Mouse (Mus musculus) midbrain, embryonic 10.5 days (tissue): ENCODE results near the gene Ms4a18. TPM values are rescaled to one million over a fixed set of nuclear protein-coding genes. Genes with fewer than 3 reads are reported as not detected.
A peak's percentile ranks its signal among the peaks of the same experiment; 100 is the strongest.
"Not testable (repeated sequence)": the region's sequence is repeated elsewhere in the genome, so short reads cannot be mapped to it uniquely, and the experiment has no call there.

Source experiments
- DNase-seq: peaks from one replicate; pipeline ENCODE4 v3.0.0-alpha.2; 2017; ENCODE audit warnings: low spot score
- H3K27ac ChIP-seq: fragments of 300-500 bp; sonication (generic); replicated peaks from 2 replicates; pipeline ENCODE4 v1.5.1; 2016; ENCODE audit warnings: mild to moderate bottlenecking
- H3K27me3 ChIP-seq: fragments of 300-500 bp; sonication (generic); 2 replicates; pipeline ENCODE4 v1.6.1; 2016; ENCODE audit warnings: low read depth, mild to moderate bottlenecking; ENCODE audit not compliant: poor library complexity, severe bottlenecking
- H3K36me3 ChIP-seq: fragments of 300-500 bp; sonication (generic); 2 replicates; pipeline ENCODE4 v1.6.1; 2016; ENCODE audit warnings: mild to moderate bottlenecking, moderate library complexity
- H3K4me1 ChIP-seq: fragments of 300-500 bp; sonication (generic); 2 replicates; pipeline ENCODE4 v1.6.1; 2016
- H3K4me3 ChIP-seq: fragments of 300-500 bp; sonication (generic); 2 replicates; pipeline ENCODE4 v1.5.1; 2016; ENCODE audit warnings: mild to moderate bottlenecking, moderate library complexity
- H3K9me3 ChIP-seq: fragments of 300-500 bp; sonication (generic); replicated peaks from 2 replicates; pipeline ENCODE4 v1.6.1; 2016; ENCODE audit warnings: mild to moderate bottlenecking
- WGBS: fragments of 180-500 bp; shearing (Covaris S2); methylation state at CpG from one replicate; pipeline ENCODE4 v1.1.7; 2016; 5-methylcytosine and 5-hydroxymethylcytosine counted together
- polyA plus RNA-seq: library from polyadenylated mRNA; unstranded; fragments of >200 nt; fragmentation: Nextera tagmentation; extraction: Ambion mirVana; gene quantifications from 2 replicates; pipeline ENCODE4 v1.2.1, GENCODE M21; 2016

The Ms4a18 gene
- polyA plus RNA-seq, result not detected in 2 replicates

GRCm38 (mm10) chr19:11017891-11018290 lies at the start of gene Ms4a18:
Gene Ms4a18 (minus strand): TSS chr19:11018031.
- H3K4me3 ChIP-seq, result no peak within 1 kb of the TSS
- H3K27ac ChIP-seq, result no peak within 1 kb of the TSS
- H3K4me1 ChIP-seq, result no peaks in the 10 kb centered on the region
- DNase-seq, result no peak
- no peaks in the 10 kb centered on the region for H3K36me3 ChIP-seq
- no peaks in the 10 kb centered on the region for H3K9me3 ChIP-seq
- no peaks in the 10 kb centered on the region for H3K27me3 ChIP-seq
- WGBS, result 94% methylated on average over 3 of the region's 3 CpGs

DNA sequence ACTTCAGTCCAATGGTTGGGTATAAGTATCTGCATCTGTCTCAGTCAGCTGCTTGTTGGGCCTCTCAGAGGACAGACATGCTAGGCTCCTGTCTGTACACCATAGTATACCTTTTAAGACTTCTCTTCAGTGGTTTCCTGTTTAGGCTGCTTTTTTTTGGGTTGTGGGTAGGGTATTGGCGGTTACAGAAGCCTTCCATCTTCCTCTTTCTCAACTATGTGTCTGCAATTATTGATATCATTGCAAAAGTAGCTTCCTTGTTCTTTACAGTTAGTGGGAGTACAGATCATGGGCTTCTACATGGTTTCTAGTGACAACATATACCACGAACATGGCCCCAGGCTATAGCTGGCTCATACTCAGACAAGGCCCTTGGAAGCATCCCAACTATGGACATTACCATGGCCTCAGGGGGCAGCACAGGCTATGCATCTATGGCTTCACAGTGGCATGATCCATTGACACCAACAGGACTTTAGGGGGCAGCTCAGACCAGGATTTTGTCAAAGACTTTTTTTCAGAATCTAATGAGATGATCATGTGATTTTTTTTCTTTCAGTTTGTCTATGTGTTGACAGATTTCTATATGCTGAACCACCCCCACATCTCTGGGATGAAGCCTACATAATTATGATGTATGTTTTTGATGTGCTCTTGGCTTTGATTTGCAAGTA lies 47.5 kb upstream of the Ms4a18 start:
- Histone ChIP-seq H3K4me3 (no peak overlapping the region), H3K4me1 (no peaks in the 10 kb centered on the region), H3K9me3 (no peaks in the 10 kb centered on the region), H3K36me3 (no peaks in the 10 kb centered on the region), H3K27me3 (no peaks in the 10 kb centered on the region), H3K27ac (no peak overlapping the region)
- WGBS, result 88% methylated on average over 2 of the region's 2 CpGs
- no peak for DNase-seq

DNA sequence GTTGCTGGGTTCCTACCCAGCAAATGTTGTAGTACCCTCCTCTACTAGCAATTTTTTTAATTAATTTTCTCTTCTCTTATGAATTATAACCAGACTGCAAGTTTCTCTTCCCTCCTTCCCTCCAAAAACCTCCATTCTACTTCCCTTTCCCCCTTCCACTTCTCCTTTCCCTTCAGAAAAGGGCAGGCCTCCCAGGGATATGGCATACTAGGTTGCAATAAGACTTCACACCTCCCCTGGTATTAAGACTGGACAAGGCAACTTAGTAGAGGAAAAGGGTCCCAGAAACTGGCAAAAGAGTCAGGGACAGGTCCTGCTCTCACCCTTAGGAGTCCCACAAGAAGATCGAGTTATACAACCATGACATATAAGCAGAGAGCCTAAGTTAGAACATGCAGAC lies 43.1 kb upstream of the Ms4a18 start:
- DNase-seq, result no peak

GRCm38 (mm10) chr19:11059967-11060366 lies 42.1 kb upstream of the Ms4a18 start:
- no peaks in the 10 kb centered on the region for H3K36me3 ChIP-seq
- H3K4me3 ChIP-seq, result no peak overlapping the region
- H3K9me3 ChIP-seq, result no peaks in the 10 kb centered on the region
- DNase-seq, result no peak
- H3K27me3 ChIP-seq, result no peaks in the 10 kb centered on the region
- no peaks in the 10 kb centered on the region for H3K4me1 ChIP-seq
- no peak overlapping the region for H3K27ac ChIP-seq

More for the DNA sequence above, 43.1 kb upstream of the Ms4a18 start:
- Histone ChIP-seq H3K27ac (no peak overlapping the region), H3K27me3 (no peaks in the 10 kb centered on the region), H3K9me3 (no peaks in the 10 kb centered on the region), H3K4me1 (no peaks in the 10 kb centered on the region), H3K36me3 (no peaks in the 10 kb centered on the region), H3K4me3 (no peak overlapping the region)
- 76% methylated on average over 1 of the region's 1 CpGs for WGBS

GRCm38 (mm10) chr19:11055700-11056099 lies 37.9 kb upstream of the Ms4a18 start:
- DNase-seq, H3K27ac ChIP-seq, H3K9me3 ChIP-seq, H3K4me1 ChIP-seq, H3K36me3 ChIP-seq, H3K4me3 ChIP-seq, H3K27me3 ChIP-seq: not testable (repeated sequence)
- WGBS, result 81% methylated on average over 1 of the region's 1 CpGs

DNA sequence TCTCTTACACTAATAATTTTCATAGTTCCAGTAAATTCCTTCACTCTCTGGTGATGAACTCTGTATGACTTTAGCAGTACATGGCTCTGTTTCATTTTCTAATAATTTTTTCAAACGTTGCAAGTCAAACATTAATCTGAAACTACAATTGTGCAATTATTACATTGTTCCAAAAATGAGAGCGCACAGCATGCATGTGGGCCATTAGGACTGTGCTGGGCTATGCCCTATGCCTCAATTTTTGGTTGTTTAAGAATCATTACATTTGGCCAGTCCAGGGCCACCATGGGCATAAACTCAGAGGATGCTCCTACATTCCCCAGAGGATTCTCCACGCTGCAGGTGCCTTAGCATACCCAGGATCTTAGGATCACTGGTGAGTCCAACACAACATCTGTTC lies 35.4 kb upstream of the Ms4a18 start:
- 69% methylated on average over 3 of the region's 3 CpGs for WGBS
- Histone ChIP-seq H3K9me3 (no peaks in the 10 kb centered on the region), H3K36me3 (no peaks in the 10 kb centered on the region), H3K4me1 (no peaks in the 10 kb centered on the region), H3K27me3 (no peaks in the 10 kb centered on the region), H3K27ac (no peak overlapping the region), H3K4me3 (no peak overlapping the region)
- no peak for DNase-seq

DNA sequence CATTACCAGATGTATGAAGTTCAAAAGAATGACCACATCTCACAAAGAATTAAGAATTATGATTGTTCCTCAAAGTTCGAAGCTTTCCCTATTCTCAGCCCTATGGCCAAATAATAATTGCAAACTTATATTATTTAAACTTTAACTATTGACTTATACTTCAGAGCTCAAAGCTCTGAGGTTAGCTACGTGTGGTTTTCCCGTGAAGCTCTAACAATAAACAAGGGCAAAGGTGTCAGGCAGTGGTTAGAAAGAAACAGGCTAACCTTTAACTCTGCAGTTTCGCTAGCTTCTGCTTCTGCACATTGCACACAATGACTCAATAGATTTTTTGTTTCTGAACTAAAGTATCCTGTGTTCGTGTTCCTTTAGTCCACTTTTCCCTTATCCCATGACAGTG lies 35.0 kb upstream of the Ms4a18 start:
- no peak for DNase-seq
- Histone ChIP-seq H3K27me3 (no peaks in the 10 kb centered on the region), H3K27ac (no peak overlapping the region), H3K36me3 (no peaks in the 10 kb centered on the region), H3K4me1 (no peaks in the 10 kb centered on the region), H3K9me3 (no peaks in the 10 kb centered on the region), H3K4me3 (no peak overlapping the region)
- 78% methylated on average over 5 of the region's 5 CpGs for WGBS

DNA sequence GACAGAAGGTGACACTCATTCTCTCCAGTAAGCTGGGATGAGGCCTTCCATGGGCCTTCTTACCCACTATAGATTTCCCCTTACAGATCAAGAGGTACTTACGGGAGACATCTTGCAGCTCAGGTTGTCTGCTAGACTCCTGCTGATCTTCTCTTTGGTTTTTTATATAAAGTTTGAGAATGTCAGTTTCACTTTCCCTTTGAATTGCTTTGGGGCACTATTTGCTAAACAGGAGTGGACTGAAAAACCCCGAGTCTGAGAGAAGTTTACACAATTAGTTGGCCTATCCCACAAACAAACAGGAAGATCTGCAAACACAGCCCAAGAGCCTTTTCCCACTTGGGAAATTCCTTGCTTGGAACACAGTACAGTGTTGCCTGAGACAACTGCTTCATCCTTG lies 32.5 kb upstream of the Ms4a18 start:
- no peaks in the 10 kb centered on the region for H3K4me1 ChIP-seq
- no peak for DNase-seq

GRCm38 (mm10) chr19:11049426-11049825 lies 31.6 kb upstream of the Ms4a18 start:
- H3K9me3 ChIP-seq, result no peaks in the 10 kb centered on the region
- H3K27me3 ChIP-seq, result peaks cover 13% of the 10 kb centered on the region
- H3K4me3 ChIP-seq, result no peak overlapping the region
- no peak overlapping the region for H3K27ac ChIP-seq
- H3K36me3 ChIP-seq, result no peaks in the 10 kb centered on the region
- DNase-seq, result no peak
- peaks cover 6% of the 10 kb centered on the region; the same call in 1 of the 2 replicates for H3K4me1 ChIP-seq

More for the DNA sequence above, 32.5 kb upstream of the Ms4a18 start:
- WGBS, result 71% methylated on average over 2 of the region's 2 CpGs
- H3K4me3 ChIP-seq, result no peak overlapping the region
- H3K9me3 ChIP-seq, result no peaks in the 10 kb centered on the region
- no peak overlapping the region for H3K27ac ChIP-seq
- H3K36me3 ChIP-seq, result no peaks in the 10 kb centered on the region
- peaks cover 13% of the 10 kb centered on the region for H3K27me3 ChIP-seq

GRCm38 (mm10) chr19:11048503-11048902 lies 30.7 kb upstream of the Ms4a18 start:
- 75% methylated on average over 1 of the region's 1 CpGs for WGBS
- H3K4me1 ChIP-seq, result peaks cover 6% of the 10 kb centered on the region; the same call in 1 of the 2 replicates
- H3K27ac ChIP-seq, result no peak overlapping the region
- H3K27me3 ChIP-seq, result peaks cover 13% of the 10 kb centered on the region
- H3K4me3 ChIP-seq, result no peak overlapping the region
- no peak for DNase-seq
- no peaks in the 10 kb centered on the region for H3K9me3 ChIP-seq
- H3K36me3 ChIP-seq, result no peaks in the 10 kb centered on the region

GRCm38 (mm10) chr19:11048009-11048408 lies 30.2 kb upstream of the Ms4a18 start:
- H3K4me3 ChIP-seq, result no peak overlapping the region
- 82% methylated on average over 6 of the region's 6 CpGs for WGBS
- DNase-seq, result no peak
- H3K27ac ChIP-seq, result no peak overlapping the region
- no peaks in the 10 kb centered on the region for H3K36me3 ChIP-seq
- peaks cover 13% of the 10 kb centered on the region for H3K27me3 ChIP-seq
- H3K4me1 ChIP-seq, result peaks cover 6% of the 10 kb centered on the region; the same call in 1 of the 2 replicates
- no peaks in the 10 kb centered on the region for H3K9me3 ChIP-seq

DNA sequence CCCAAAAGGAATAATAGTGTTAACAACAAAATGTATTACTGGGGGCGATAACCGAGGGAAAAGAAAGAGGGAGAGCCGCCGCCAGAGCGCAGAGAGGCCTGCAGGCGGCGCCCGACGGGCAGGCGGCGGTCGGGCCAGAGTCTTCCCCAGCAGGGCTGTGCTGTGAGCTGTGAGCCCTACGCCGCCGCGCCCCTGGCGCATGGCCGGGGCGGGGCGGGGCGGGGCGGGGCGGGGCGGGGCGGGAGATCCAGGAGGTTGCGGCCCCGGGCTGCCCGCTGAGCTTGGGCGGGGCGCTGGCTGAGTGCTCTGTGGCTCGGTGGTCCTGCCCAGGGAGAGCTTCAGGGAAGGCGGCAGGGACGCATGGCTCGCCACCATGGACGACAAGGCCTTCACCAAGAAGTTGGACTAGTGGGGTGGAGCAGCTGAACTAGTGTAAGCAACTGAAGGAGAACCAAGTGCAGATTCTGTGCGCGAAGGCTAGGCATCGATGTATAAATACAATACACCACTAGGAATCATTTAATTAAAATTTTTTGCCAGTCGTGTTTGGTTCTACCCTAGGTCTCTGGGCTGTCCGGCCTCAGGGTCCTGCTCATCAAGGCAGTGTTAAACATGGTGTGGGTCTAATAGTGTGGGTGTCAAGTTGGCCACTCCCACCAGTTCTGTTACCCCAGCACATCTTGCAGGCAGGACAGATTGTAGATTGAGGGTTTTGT lies 27.3 kb upstream of the Ms4a18 start:
- WGBS, result 6% methylated on average over 39 of the region's 40 CpGs
- peak overlapping the region; percentile 55; the same call in 1 of the 2 replicates for H3K27ac ChIP-seq
- no peaks in the 10 kb centered on the region for H3K9me3 ChIP-seq
- H3K4me3 ChIP-seq, result peak overlapping the region; percentile 52
- no peaks in the 10 kb centered on the region for H3K36me3 ChIP-seq
- H3K27me3 ChIP-seq, result peaks cover 13% of the 10 kb centered on the region
- peak; percentile 80 for DNase-seq
- H3K4me1 ChIP-seq, result peaks cover 6% of the 10 kb centered on the region; the same call in 1 of the 2 replicates

- DNase-seq, result no peak
- H3K9me3 ChIP-seq, result no peaks in the 10 kb centered on the region
- H3K27me3 ChIP-seq, result peaks cover 13% of the 10 kb centered on the region
- H3K36me3 ChIP-seq, result no peaks in the 10 kb centered on the region
- H3K27ac ChIP-seq, result 0 out of 2 replicates have a peak overlapping the region, but pooled peaks have one; percentile 55
- peak overlapping the region; percentile 52 for H3K4me3 ChIP-seq
- H3K4me1 ChIP-seq, result peaks cover 6% of the 10 kb centered on the region; the same call in 1 of the 2 replicates
- 44% methylated on average over 5 of the region's 5 CpGs for WGBS
These were observed 26.8 kb upstream of the Ms4a18 start for GRCm38 (mm10) chr19:11044671-11044995.
